In genomic region chr14:21741786-21742185, GRCm38 (mm10) we compare ENCODE assay signal across 8 mouse cellular contexts. TPM values are rescaled to one million over a fixed set of nuclear protein-coding genes. Genes with fewer than 3 reads are reported as not detected.
DNase-seq lines count a peak whose midpoint lies in the region; ATAC-seq lines count a peak whose summit lies in the region.

No protein-coding gene starts in this region.

- H3K27me3 ChIP-seq in intestine, embryonic 15.5 days (replicated peaks) = no peaks in the 10 kb centered on the region
- H3K27me3 ChIP-seq in midbrain, embryonic 10.5 days (ENCODE audit: low read depth, poor library complexity, severe bottlenecking) = 0 out of 2 replicates have a peak, but pooled peaks cover 4% of the 10 kb centered on the region

- no peak overlapping the region for H3K9ac ChIP-seq in intestine, embryonic 15.5 days

- no peak overlapping the region for H3K4me2 ChIP-seq in intestine, embryonic 15.5 days (replicated peaks)

- H3K27ac ChIP-seq in intestine, embryonic 15.5 days = no peak overlapping the region
- no peak overlapping the region for H3K27ac ChIP-seq in midbrain, embryonic 10.5 days (replicated peaks)

- no peaks in the 10 kb centered on the region for H3K4me1 ChIP-seq in intestine, embryonic 15.5 days (replicated peaks)
- no peaks in the 10 kb centered on the region for H3K4me1 ChIP-seq in midbrain, embryonic 10.5 days

- no peaks in the 10 kb centered on the region for H3K9me3 ChIP-seq in intestine, embryonic 15.5 days
- no peaks in the 10 kb centered on the region for H3K9me3 ChIP-seq in midbrain, embryonic 10.5 days (replicated peaks)

- no peaks in the 10 kb centered on the region for H3K36me3 ChIP-seq in intestine, embryonic 15.5 days
- no peaks in the 10 kb centered on the region for H3K36me3 ChIP-seq in midbrain, embryonic 10.5 days

- intact Hi-C loops in left cerebral cortex, postnatal 25 days (cut with DNase I) = loop anchor here (2.0 to 10.0 kb wide), 4 partner anchors 63 to 687 kb away; partner anchors contain the start of genes Adk and Ap3m1

- 15% methylated on average over 4 of the region's 4 CpGs for WGBS in intestine, embryonic 15.5 days
- 13% methylated on average over 4 of the region's 4 CpGs for WGBS in midbrain, embryonic 10.5 days

- no peak overlapping the region for H3K4me3 ChIP-seq in intestine, embryonic 15.5 days (replicated peaks)
- H3K4me3 ChIP-seq in midbrain, embryonic 10.5 days = no peak overlapping the region

- DNase-seq in adrenal gland, adult 8-10 months = peak; percentile 55
- DNase-seq in embryo, embryonic 11.5 days (ENCODE audit: low read depth, low spot score) = peak; percentile 76
- DNase-seq in gastrocnemius, postnatal 4 days (ENCODE audit: low spot score in 2 of 2) = peak; percentile 82 to 85
- peak; percentile 87 to 88 for DNase-seq in left cerebral cortex, postnatal 25 days (ENCODE audit: low spot score in 2 of 2)
- DNase-seq in midbrain, embryonic 10.5 days (ENCODE audit: low spot score) = peak; percentile 87
- DNase-seq in right cerebral cortex, postnatal 25 days = peak; percentile 82
- peak; percentile 64 for DNase-seq in yolk sac, embryonic 10.5 days (ENCODE audit: low spot score)

- peak; percentile 83 for ATAC-seq in intestine, embryonic 15.5 days

RNA-seq across cellular contexts. Expression of gene Samd8, which starts 8.5 kb away (rescaled TPM):
- total RNA-seq in adrenal gland, adult 8-10 months (2022) = 10 to 100 TPM; 51.8 to 77.2 (median 64.6) TPM
- 10 to 100 TPM; 22.4 to 22.8 TPM for total RNA-seq in gastrocnemius, postnatal 4 days (2021)
- 11.6 and 12.9 TPM in 2 replicates for polyA plus RNA-seq in intestine, embryonic 15.5 days (2015; fragmentation: Nextera tagmentation; extraction: Ambion mirVana)
- 10 to 100 TPM; 82.5 to 82.8 TPM for total RNA-seq in left cerebral cortex, postnatal 25 days (2021)
- polyA plus RNA-seq in midbrain, embryonic 10.5 days (2016; fragmentation: Nextera tagmentation; extraction: Ambion mirVana) = 10.0 and 11.1 TPM in 2 replicates

RNA-seq across cellular contexts. Expression of gene Dusp13, which starts 9.2 kb away (rescaled TPM):
- under 1 TPM; 0.44 to 0.86 (median 0.56) TPM for total RNA-seq in adrenal gland, adult 8-10 months (2022)
- total RNA-seq in gastrocnemius, postnatal 4 days (2021) = 10 to 100 TPM; 15.0 to 15.6 TPM
- not detected in 2 replicates for polyA plus RNA-seq in intestine, embryonic 15.5 days (2015; fragmentation: Nextera tagmentation; extraction: Ambion mirVana)
- total RNA-seq in left cerebral cortex, postnatal 25 days (2021) = 1 to 10 TPM in 1 of 2 experiments, under 1 TPM in 1; 0.53 to 1.1 TPM
- not detected in 2 replicates for polyA plus RNA-seq in midbrain, embryonic 10.5 days (2016; fragmentation: Nextera tagmentation; extraction: Ambion mirVana)

RNA-seq across cellular contexts. Expression of gene Dupd1, which starts 27.4 kb away (rescaled TPM):
- total RNA-seq in adrenal gland, adult 8-10 months (2022) = 1 to 10 TPM in 2 of 4 experiments, under 1 TPM in 1, not detected in 1; 0.74 to 1.3 (median 1.3) TPM
- 10 to 100 TPM; 21.4 to 27.1 TPM for total RNA-seq in gastrocnemius, postnatal 4 days (2021)
- polyA plus RNA-seq in intestine, embryonic 15.5 days (2015; fragmentation: Nextera tagmentation; extraction: Ambion mirVana) = not detected in 2 replicates
- under 1 TPM in 1 of 2 experiments, not detected in 1; 0.53 TPM for total RNA-seq in left cerebral cortex, postnatal 25 days (2021)
- polyA plus RNA-seq in midbrain, embryonic 10.5 days (2016; fragmentation: Nextera tagmentation; extraction: Ambion mirVana) = not detected in 2 replicates

Comparison
In these comparisons a context has a peak if more than half of its experiments do, and no peak if none do; other contexts are left out.
1. RNA of gene Dusp13, which starts 9.2 kb away (total RNA-seq): 15.0 to 15.6 TPM in gastrocnemius, postnatal 4 days; 0.53 to 1.1 TPM in left cerebral cortex, postnatal 25 days and 0.44 to 0.86 TPM in adrenal gland, adult 8-10 months; every median in the first group is over 4 times any median in the second.
2. RNA of gene Dupd1, which starts 27.4 kb away (total RNA-seq): 21.4 to 27.1 TPM in gastrocnemius, postnatal 4 days; 0.74 to 1.3 TPM in adrenal gland, adult 8-10 months and 0.53 TPM in left cerebral cortex, postnatal 25 days; every median in the first group is over 4 times any median in the second.
3. Peak in every context shown above with its lines, with median percentiles within 50 percentile points of each other: DNase-seq.